Mouse (Mus musculus): ENCODE results near the gene Auh.

GRCm38 (mm10) chr13:52806029-52806428 is 123.5 kb downstream of the Auh start:
- TF ChIP-seq CTCF (IDR thresholded peaks at IDR 0.05 in 2 of 3, conservative IDR thresholded peaks at IDR 0.05 in 1 of 3; ENCODE audit: control insufficient read depth in 1 of 3, insufficient read depth in 1 of 3, low read depth in 2 of 3, low read length in 3 of 3, poor library complexity in 1 of 3, severe bottlenecking in 1 of 3) (no peak), POLR2AphosphoS2 (IDR thresholded peaks at IDR 0.05; ENCODE audit: low read length) (no peak), MAFK (IDR thresholded peaks at IDR 0.05; ENCODE audit: borderline replicate concordance, low read depth, low read length) (no peak), ELF1 (IDR thresholded peaks at IDR 0.05; ENCODE audit: low read depth, low read length) (no peak), POLR2A (IDR thresholded peaks at IDR 0.05; ENCODE audit: control insufficient read depth in 1 of 2, insufficient read depth in 1 of 2, low read depth in 1 of 2, low read length in 2 of 2, poor library complexity in 1 of 2) (no peak), E2F4 (IDR thresholded peaks at IDR 0.05; ENCODE audit: borderline replicate concordance, low read depth, low read length) (no peak), HCFC1 (IDR thresholded peaks at IDR 0.05; ENCODE audit: low read depth, low read length) (no peak), MYC (IDR thresholded peaks at IDR 0.05; ENCODE audit: low read depth, low read length) (no peak), GATA1 (IDR thresholded peaks at IDR 0.05; ENCODE audit: low read depth, low read length) (no peak), KAT2A (conservative IDR thresholded peaks at IDR 0.05; ENCODE audit: low read depth, low read length) (no peak)
